Mouse (Mus musculus) liver (tissue): ENCODE data around the gene Decr2.
A peak's percentile ranks its signal among the peaks of the same experiment; 100 is the strongest.
"Not testable (repeated sequence)": the region's sequence is repeated elsewhere in the genome, so short reads cannot be mapped to it uniquely, and the experiment has no call there.

Experiments used
- DNase-seq: peaks from one replicate; pipeline ENCODE4 v3.0.0-alpha.2; 2020; ENCODE audit warnings: mixed read lengths

Gene Decr2

DNA sequence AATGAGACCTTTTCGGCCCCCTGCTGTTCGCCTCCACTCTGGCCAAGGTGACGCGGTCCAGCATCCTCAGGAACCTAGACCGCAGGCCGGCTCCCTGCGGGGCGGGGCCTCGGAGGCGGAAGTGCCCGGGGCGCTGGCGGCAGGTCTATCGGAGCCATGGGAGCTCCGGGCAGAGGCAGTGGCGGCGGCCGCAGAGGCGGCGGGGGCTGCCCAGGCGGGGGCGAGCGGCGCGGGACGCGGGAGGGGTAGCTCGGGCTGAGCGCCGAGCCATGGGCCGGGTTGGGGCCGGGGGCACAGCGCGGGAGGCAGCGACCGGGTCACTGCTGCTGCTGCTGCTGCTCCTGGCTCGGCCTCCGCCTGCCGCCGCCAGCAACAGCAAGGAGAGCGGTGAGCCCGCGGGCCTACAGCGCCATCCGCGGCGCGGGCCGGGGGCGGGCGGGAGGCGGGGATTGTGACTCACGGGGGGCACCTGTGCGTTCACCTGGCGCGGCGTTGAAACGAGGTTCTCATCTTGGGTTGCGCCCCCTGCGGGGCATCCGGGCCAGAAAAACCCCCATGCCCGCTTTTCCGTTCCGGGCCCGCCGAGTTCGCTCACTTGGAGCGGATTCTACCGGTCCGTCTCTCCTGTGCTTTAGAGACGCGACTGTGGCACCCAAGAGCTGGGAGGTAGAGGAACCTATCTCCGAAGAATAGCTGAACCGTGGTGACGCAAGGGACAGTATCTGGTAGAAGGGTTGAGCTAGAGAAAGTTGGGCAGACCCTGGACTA lies 23.2 kb upstream of the Decr2 start, which contains the start of gene Tmem8:
Tmem8 (plus strand) TSS at position 119 of the 768 bp plus-strand sequence.
- DNase-seq: peak; percentile 77

DNA sequence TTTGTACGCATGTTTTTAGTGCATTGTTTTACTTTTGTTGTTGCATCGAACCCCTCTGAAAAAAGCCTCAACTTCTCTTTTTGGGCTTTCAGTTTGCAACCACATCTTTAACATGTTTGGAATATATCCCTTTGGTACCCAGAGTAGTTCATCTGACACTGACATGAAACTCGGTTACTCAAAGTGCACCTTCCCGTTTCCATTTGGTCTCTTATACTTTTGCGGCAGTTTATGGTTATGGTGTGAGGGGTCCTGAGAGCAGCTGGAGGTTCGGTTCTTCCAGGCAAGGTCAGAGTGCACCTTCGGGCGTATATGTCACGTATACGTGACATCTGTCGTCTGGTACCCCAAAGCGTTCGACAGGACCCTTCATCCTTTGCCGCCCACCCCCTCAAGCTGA lies 22.6 kb upstream of the Decr2 start:
- no peak for DNase-seq

DNA sequence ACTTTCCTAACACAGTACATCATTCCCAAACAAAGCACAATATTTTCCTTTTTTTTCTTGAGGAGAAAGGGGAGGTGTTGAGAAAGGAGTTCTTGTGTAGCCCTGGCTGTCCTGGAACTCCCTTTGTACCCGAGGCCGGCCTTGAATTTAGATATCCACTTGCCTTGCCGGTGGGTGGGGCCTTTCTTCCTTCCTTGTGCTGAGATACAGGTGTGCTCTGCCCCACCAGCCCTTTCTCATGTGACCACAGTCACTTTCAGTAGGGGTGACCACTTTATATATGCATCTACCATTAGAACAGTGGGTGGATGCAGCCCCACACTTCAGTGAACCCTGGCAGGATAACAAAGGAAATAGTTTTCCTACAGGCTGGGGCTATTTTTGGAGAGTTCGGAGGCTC lies 21.6 kb upstream of the Decr2 start:
- DNase-seq: no peak

DNA sequence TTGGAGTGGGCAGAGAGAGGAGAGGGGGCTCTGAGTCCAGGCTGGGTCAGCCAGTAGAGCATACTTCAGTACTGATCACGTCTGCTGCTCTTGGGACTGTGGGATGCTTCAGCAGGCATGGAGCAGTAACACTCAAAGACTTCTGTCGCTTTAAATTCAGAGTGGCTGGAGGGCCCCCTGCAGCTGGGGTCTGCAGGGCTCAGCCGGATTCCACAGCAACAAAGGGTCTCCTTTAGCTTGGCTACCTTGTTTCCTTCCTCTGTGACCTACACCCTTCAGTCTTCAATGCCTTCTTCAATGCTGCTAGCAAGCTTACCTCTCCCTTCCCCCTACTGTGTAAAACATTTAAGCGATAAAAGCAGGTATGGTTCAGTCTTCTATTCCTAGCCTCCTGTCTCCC lies 20.9 kb upstream of the Decr2 start:
- DNase-seq: no peak

DNA sequence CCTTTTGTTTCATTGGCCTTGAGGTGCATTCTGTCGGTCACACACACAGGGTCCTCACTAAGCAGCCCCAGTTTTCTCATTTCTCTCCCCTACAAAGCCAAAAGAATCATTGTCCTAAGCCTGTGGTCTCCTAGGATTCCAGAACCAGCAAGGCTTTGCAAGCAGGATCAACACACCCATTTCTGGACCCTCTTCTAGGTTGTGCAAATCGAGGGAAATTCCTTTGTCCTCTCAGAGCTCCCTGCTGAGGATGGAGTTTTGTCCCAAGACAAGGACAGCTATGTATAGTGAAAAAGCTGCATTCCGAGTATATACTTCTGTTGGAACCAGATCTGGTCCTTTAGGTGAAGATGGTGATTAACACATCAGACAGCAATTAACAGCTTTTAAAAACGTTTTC lies 20.0 kb upstream of the Decr2 start:
- no peak for DNase-seq

DNA sequence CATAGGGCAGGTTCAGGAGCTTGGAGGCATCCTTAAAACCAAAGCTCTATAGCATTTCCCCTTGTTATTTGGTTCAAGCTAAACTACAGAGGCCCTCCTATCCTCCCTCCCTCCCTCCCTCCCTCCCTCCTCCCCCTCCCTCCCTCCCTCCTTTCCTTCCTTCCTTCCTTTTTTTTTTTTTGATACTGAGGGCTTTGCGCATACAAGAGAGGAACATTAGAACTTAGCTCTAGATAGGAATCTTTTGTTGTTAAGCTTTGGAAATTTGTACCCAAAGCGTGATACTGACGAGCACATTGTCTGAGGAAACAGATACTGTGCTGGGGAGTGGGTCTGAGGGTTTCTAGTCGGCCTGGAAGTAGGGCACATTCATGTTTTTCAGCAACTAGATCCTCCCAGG lies 15.5 kb upstream of the Decr2 start:
- no peak for DNase-seq

DNA sequence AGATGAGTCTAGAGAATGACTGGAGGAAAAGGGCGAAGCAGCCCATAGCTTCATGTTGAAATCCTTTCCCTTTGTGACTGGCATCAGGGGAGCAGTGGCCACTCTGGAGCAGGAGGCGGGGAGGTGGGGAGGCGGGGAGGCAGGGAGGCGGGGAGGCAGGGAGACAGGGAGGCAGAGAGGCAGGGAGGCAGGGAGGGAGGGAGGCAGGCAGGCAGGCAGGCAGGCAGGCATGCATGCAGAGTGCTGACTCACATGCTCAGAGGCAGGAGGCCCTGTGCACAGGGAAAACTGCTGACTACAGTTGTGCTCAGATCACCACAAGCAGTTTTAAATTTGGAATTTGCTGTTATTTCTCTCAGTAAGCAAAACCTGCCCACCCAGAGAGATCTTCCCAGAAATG lies 11.3 kb upstream of the Decr2 start:
- peak; percentile 69 for DNase-seq

DNA sequence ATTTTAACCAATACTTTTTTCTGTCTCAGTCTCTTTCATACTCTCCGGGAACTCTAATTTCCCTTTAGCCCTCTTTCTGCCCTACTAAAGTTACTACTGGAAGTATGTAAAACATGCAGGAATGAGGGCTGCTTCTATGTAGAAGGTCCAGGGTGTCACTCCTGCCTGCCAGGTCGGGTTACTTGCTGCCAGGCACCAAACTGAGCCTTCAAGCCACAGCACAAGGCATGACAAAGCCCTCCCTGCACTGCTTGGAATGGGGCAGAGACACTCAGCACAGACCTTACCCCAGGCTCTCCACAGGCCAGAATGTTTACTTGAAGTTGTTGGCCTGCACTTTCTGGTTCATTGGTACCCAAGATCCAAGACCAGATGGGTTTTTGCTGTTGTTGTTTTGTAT lies 10.0 kb upstream of the Decr2 start:
- DNase-seq: no peak

DNA sequence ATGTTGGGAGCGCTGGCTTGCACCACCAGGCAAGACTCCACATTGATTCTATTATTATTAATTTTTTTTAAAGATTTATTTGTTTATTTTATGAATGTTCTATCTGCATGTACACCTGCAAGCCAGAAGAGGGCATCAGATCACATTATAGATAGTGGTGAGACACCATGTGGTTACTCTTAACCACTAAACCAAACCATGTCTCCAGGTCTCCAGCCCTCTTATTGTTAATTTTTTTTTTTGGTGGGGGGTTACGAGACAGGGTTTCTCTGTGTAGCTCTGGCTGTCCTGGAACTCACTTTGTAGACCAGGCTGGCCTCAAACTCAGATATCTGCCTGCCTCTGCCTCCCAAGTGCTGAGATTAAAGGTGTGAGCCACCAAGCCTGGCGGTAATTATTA lies 9.2 kb upstream of the Decr2 start:
- DNase-seq: not testable (repeated sequence)

DNA sequence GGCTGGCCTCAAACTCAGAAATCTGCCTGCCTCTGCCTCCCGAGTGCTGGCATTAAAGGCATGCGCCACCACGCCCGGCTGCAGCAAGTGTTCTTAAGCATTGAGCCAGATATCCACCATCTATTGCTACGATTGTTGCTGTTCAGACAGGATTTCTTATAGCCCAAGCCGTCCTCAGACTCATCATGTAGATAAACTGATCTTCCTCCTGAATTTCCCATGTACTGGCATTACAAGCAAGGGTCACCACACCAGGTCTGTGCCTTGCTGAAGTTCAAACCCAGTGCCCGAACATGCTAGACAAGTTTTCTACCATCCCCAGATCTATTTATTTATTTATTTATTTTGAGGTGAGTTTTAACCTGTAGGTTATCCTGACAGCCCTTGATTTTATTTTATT lies 8.3 kb upstream of the Decr2 start:
- DNase-seq: no peak

DNA sequence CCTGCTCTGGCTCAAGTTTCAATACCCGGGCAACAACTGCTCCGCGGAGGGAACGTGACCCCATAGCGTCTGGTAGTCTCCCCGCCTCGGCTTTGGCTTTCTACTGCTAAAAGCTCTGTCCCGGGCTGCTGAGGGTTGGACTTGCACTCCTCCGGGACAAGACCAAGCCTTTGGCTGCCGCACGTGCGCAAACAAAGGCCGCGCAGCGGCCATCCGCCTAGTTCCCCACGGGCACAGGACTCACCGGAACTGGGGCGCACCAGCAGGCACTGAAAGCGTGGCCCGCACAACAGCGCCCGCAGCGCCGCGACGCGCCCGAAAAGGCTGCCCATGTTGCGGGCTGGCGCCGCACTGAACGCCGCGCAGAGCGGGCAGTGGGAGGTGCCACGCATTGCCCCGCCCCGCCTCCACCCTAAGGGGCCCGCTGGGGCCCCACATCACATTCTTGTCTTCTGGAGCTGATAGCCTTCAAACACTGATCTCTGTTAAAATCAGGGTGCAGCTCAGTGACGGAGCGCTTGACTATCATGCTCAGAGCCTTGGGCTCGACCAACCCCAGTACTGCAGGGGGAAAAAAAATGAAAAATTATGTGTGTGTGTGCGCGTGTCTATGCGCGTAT lies 5.1 kb upstream of the Decr2 start, which contains the start of gene Nme4:
Nme4 (minus strand) TSS at position 482 of the 620 bp plus-strand sequence.
- DNase-seq: peak; percentile 87

DNA sequence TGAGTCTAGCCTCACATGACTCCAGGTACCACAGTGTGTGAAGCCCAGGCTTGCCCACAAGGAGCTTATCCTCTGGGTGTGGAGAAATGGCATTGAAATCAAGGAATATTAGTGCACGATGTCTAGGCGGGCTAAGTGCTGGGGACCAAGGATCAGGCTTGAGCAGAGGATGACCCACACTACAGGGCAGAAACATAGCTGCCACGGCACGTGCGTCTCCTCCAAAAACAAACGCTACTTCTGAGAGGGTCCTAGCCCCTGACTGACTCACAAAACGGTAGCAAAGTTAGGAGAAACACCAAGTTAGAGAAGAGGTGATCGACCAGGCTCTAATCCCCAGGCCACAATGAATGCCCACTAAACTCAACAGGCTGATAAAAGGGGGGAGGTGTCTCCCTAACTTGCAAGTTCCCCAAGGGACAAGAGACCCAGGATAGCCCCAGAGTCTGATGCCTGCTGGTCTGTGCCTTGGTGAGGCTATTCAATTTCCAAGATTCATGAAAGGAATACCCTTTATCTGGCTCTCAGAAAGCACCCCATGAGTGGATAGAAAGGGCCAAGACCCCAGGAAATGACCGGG lies 4.5 kb upstream of the Decr2 start:
- no peak for DNase-seq

DNA sequence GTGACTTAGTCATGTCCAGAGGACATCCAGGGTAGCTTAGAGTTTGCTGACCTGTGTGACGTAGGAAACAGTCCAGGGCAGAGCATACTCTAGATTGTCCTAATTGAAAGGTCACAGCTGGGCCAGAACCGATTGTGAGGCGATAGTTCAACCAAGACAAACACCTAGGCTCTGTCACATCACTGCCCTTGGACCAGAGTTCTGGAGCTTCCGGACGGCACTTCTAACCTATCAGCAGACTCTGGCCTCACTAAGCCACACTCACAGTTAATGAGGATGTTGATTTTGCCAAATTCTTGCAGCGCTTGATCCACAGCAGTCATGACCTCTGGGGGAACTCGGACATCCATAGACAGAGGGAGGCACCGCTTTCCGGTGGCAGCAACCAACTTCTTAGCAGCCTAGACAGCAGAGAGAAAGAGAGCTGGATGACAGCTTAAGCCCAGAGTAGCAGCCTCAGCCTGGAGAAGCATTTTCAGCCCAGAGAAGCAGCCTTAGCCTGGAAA lies 3.0 kb downstream of the Decr2 start:
- DNase-seq: no peak

DNA sequence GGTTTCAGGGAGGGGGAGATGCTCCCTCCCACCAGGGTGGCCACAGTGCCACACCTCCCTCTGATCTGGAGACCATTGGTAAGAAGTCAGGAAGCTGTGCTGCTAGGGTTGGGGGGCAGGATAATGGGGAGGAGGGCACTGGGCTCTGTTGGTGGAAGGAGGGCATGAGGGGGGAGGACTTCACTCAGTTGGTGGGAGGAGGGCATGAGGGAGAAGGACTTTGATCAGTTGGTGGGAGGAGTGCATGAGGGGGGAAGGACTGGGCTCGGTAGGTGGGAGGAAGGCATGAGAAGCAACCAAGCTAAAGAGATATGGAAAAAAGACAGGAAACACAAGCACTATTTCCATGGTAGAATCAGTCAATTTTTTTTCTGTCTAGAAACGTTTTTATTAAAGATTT lies 9.3 kb downstream of the Decr2 start:
- no peak for DNase-seq

DNA sequence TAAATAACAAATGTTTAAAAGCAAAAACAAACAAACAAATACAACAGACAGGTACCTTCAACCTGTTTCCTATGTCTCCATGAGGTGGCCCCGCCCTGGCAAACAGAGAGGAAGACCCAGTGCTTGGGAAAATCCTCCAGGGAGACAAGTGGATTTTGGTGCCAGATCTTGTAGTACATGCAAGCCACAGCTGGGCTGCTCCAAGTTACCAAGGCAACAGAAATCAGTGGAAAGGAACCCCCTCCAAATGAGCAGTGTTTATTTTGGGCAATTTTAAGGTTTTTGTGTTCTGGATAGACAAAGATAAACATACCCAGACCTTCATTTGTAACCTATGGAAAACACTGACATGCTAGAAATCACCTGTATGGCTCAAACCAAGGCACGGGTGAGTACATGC lies 11.3 kb downstream of the Decr2 start:
- DNase-seq: no peak

DNA sequence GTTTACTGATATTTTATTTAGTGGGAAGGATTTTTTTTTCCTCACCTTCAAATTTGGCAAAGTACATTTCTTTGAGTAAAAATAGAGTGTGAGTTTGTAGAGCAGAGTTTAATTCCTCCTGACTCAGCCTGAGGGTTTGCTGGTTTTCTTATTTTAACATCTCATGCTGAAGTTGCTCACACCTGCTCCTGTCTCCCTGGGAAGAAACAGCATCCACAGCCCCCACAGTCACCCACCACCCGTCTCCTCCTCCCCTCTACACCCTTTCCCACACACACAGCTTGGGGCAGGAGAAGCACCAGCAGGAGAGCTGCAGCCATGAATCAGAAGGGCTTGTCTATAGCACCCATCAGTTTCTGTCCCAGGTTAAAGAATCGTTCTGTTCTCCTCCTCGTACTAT lies 14.9 kb downstream of the Decr2 start:
- DNase-seq: no peak

DNA sequence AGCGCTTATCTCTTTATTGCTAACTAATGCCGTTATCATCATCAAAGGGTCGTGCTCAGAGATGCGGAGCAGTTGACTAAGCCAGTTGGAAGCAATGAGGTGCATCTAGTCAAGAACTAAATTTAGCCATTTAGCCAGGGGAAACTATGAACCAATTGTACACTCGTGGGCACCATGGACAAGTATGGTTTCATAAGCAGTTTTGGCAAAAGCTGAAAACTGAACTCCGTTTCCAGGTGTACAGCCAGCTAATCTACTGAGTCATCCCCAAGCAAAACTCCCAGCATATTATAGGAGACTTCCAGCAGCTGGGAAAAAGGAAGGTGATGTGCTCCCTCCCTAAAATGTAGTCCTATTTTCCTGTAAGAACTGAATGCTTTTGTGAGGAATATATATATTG lies 20.0 kb downstream of the Decr2 start:
- no peak for DNase-seq

DNA sequence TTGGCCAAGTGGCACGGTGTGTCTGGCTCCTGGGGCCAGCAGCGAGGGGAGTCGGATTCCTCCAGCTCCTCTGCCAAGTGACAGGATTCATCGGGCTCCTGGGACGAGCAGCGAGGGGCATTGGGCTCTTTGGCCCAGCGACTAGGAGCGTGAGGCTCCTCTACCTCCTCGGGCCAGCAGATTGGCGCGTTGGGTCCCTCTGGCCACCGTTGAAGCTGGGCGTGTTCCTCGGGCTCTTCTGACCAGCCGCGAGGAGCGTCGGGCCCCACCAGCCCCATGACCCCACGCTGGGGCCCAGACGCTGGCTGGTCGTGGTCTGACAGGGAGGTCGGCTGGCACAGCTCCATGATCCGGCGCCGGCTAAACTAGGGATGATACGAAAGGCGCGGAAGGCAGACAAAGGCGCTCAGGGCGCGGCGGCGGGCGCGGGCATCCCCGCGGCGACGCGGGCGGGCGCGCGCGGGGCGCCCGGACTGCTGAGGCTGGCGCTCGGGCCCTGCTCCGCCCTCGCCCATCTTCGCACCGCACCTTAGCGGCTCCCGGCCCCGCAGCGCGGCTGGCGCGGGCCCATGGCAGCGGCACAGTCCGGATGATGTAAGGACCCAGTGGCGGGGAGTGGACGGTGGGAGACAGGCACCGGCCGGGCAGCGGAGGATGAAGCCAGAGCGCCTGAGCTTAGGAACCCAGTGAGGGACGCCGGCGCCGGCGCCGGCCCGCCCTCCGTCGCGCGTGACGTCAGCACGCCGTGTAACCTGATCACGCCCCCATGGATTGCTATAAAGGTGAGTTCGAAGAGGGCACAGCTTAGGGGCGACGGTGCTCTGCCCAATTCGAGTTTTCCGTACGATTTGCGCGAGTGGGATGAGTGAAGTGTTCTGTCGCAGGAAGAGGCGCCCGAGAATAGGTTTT lies 21.1 kb downstream of the Decr2 start, which contains the start of gene Rab11fip3:
Rab11fip3 (minus strand) TSS at position 725 of the 909 bp plus-strand sequence.
- peak; percentile 81 for DNase-seq

DNA sequence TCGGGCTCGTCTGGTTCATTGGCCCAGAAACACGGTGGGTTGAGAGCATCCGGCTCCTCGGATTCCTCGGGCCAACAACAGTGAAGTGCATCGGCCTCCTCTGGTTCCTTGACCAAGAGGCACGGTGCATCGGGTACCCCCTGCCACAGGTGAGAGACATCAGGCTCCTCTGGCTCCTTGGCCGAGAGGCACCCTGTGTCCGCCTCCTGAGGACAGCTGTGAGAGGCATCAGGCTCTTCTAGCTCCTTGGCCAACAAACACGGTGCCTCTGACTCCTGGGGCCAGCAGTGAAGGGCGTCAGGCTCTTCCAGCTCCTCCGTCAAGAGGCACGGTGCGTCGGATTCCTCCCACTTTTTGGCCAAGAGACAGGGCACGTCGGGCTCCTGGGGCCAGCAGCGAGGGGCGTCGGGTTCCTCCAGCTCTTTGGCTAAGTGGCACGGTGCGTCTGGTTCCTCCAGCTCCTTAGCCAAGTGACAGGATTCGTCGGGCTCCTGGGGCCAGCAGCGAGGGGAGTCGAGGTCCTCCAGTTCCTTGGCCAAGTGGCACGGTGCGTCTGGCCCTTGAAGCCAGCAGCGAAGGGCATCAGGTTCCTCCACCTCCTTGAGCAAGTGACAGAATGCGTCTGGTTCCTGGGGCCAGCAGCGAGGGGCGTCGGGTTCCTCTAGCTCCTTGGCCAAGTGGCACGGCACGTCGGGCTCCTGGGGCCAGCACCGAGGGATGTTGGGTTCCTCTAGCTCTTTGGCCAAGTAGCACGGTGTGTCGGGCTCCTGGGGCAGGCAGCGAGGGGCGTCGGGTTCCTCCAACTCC lies 21.9 kb downstream of the Decr2 start:
- no peak for DNase-seq

DNA sequence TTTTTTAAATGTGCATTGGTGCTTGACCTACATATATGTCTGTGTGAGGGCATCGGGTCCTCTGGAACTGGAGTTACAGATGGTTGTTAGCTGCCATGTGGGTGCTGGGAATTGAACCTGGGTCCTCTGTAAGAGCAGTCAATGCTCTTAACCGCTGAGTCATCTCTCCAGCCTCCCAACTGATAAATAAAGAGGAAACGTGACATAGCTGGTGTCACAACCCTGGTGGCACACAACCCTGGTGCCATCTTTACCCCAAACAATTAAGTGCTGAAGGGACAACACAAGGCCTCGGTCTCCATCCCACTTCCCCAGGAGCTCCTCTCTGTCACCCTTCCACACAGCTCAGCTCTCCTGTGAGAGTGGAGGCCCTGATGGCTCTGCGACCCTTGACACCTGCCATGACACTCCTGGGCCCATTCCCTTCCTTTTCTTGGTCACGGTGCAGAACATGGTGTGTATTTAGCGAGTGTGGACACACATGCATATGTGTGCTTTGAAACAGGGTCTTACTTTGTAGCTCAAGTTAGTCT lies 23.6 kb downstream of the Decr2 start:
- DNase-seq: no peak

DNA sequence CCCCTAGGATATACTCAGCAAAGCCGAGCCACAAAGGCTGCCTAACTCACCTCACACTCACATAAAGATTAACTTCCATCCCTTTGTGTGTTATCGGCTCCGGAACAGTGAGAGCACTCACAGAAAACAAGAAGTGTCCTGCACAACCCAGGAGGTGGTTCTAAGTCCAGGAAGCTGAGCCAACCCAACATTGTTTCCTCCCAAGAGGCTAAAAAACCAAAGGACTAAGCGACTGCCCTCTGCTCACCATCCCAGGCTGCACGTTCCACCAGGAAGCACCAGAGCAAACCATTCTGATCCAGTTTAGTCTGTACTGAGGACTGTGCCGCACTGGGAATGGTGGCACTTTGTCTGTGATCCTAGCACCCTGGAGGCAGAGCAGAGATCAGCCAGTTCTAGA lies 25.2 kb downstream of the Decr2 start:
- DNase-seq: no peak
